Mouse (Mus musculus) ES-Bruce4 (cell line): ENCODE data around the gene AC161166.1. TPM values are rescaled to one million over a fixed set of nuclear protein-coding genes. Genes with fewer than 3 reads are reported as not detected.

Source experiments
- H3K27ac ChIP-seq: 2 replicates; pipeline ENCODE4 v1.5.1; 2012; ENCODE audit warnings: low read length, inconsistent platforms; ENCODE audit not compliant: insufficient read depth
- H3K27me3 ChIP-seq: 2 replicates; pipeline ENCODE4 v1.6.1; 2012; ENCODE audit warnings: mild to moderate bottlenecking, low read length, inconsistent platforms; ENCODE audit not compliant: control insufficient read depth, poor library complexity, insufficient read depth, severe bottlenecking
- H3K36me3 ChIP-seq: 2 replicates; pipeline ENCODE4 v1.6.1; 2012; ENCODE audit warnings: inconsistent platforms, mild to moderate bottlenecking, low read length, moderate library complexity; ENCODE audit not compliant: control insufficient read depth, poor library complexity, insufficient read depth, severe bottlenecking
- H3K4me1 ChIP-seq: one replicate; pipeline ENCODE4 v1.8.1; 2011; ENCODE audit warnings: low read length; ENCODE audit not compliant: control insufficient read depth, insufficient read depth
- H3K4me3 ChIP-seq: 2 replicates; pipeline ENCODE4 v1.5.1; 2011; ENCODE audit warnings: low read depth, mild to moderate bottlenecking, low read length
- H3K9ac ChIP-seq: 2 replicates; pipeline ENCODE4 v1.6.1; 2012; ENCODE audit warnings: low read depth, mild to moderate bottlenecking, inconsistent platforms; ENCODE audit not compliant: poor library complexity, severe bottlenecking
- H3K9me3 ChIP-seq: replicated peaks from 2 replicates; pipeline ENCODE4 v1.6.1; 2012; ENCODE audit warnings: mild to moderate bottlenecking, low read length, inconsistent platforms; ENCODE audit not compliant: control insufficient read depth, poor library complexity, insufficient read depth, severe bottlenecking
- CTCF ChIP-seq: IDR thresholded peaks from one replicate; pipeline ENCODE4 v1.8.1; 2011; ENCODE audit warnings: low read depth, low read length
- EP300 ChIP-seq: IDR thresholded peaks from 2 replicates; pipeline ENCODE4 v1.6.1; 2011; ENCODE audit warnings: low read depth, low read length; ENCODE audit not compliant: insufficient read depth
- POLR2A ChIP-seq: IDR thresholded peaks from one replicate; pipeline ENCODE4 v1.8.1; 2011; ENCODE audit warnings: low read length; ENCODE audit not compliant: insufficient read depth
- polyA plus RNA-seq: library from polyadenylated mRNA; stranded (reverse); fragments of >200 nt; gene quantifications from 2 replicates; pipeline ENCODE4 v1.2.4, GENCODE M21; 2011; ENCODE audit warnings: low read depth; ENCODE audit not compliant: missing spikeins, insufficient read depth, insufficient read length

AC161166.1 gene
- polyA plus RNA-seq, 1 experiment, result not detected

GRCm38 (mm10) chr7:24537081-24537480 lies 24.8 kb upstream of the AC161166.1 start:
- no peaks in the 10 kb centered on the region for H3K4me1 ChIP-seq
- H3K27me3 ChIP-seq, result no peaks in the 10 kb centered on the region
- TF ChIP-seq CTCF (no peak), POLR2A (no peak), EP300 (no peak)
- H3K36me3 ChIP-seq, result no peaks in the 10 kb centered on the region
- H3K9me3 ChIP-seq, result no peaks in the 10 kb centered on the region
- H3K4me3 ChIP-seq, result no peak overlapping the region
- H3K9ac ChIP-seq, result no peak overlapping the region
- H3K27ac ChIP-seq, result no peak overlapping the region

- H3K9ac ChIP-seq, result peak overlapping the region; percentile 54
- no peaks in the 10 kb centered on the region for H3K4me1 ChIP-seq
- TF ChIP-seq POLR2A, result no peak
- TF ChIP-seq CTCF, result no peak
- no peak for TF ChIP-seq EP300
- no peaks in the 10 kb centered on the region for H3K9me3 ChIP-seq
- no peak overlapping the region for H3K27ac ChIP-seq
- peak overlapping the region; percentile 61 for H3K4me3 ChIP-seq
- no peaks in the 10 kb centered on the region for H3K36me3 ChIP-seq
- H3K27me3 ChIP-seq, result no peaks in the 10 kb centered on the region
These were observed 22.0 kb upstream of the AC161166.1 start for GRCm38 (mm10) chr7:24534301-24534700.

- no peaks in the 10 kb centered on the region for H3K9me3 ChIP-seq
- H3K36me3 ChIP-seq, result no peaks in the 10 kb centered on the region
- no peak overlapping the region for H3K27ac ChIP-seq
- no peaks in the 10 kb centered on the region for H3K27me3 ChIP-seq
- no peaks in the 10 kb centered on the region for H3K4me1 ChIP-seq
- TF ChIP-seq EP300 (no peak), CTCF (no peak), POLR2A (no peak)
- H3K9ac ChIP-seq, result peak overlapping the region; percentile 54
- H3K4me3 ChIP-seq, result peak overlapping the region; percentile 61
These were observed 21.6 kb upstream of the AC161166.1 start for GRCm38 (mm10) chr7:24533806-24534205.

GRCm38 (mm10) chr7:24533031-24533571 lies 20.8 kb upstream of the AC161166.1 start:
- Histone ChIP-seq H3K27ac (no peak overlapping the region), H3K4me1 (no peaks in the 10 kb centered on the region), H3K9me3 (no peaks in the 10 kb centered on the region), H3K4me3 (peak overlapping the region; percentile 61), H3K27me3 (no peaks in the 10 kb centered on the region), H3K9ac (peak overlapping the region; percentile 54), H3K36me3 (no peaks in the 10 kb centered on the region)
- TF ChIP-seq CTCF (peak; percentile 57), POLR2A (no peak), EP300 (no peak)

- Histone ChIP-seq H3K27ac (no peak overlapping the region), H3K27me3 (no peaks in the 10 kb centered on the region), H3K9ac (peak overlapping the region; percentile 72), H3K4me3 (peak overlapping the region; percentile 75), H3K36me3 (no peaks in the 10 kb centered on the region), H3K9me3 (no peaks in the 10 kb centered on the region), H3K4me1 (no peaks in the 10 kb centered on the region)
- TF ChIP-seq EP300 (no peak), CTCF (peak; percentile 79)
These were observed 19.1 kb upstream of the AC161166.1 start for GRCm38 (mm10) chr7:24531211-24531971.
